In genomic region chr5:5663655-5664370, GRCm38 (mm10) we compare ENCODE assay signal across 8 mouse cellular contexts. TPM values are rescaled to one million over a fixed set of nuclear protein-coding genes. Genes with fewer than 3 reads are reported as not detected.
DNase-seq lines count a peak whose midpoint lies in the region; ATAC-seq lines count a peak whose summit lies in the region.

TSS of gene Cfap69 (minus strand) at chr5:5664239.

- peak; percentile 89 for DNase-seq in NIH3T3 (ENCODE audit: low read depth)
- peak; percentile 84 to 90 for DNase-seq in cerebellum, adult 18-20 months
- peak; percentile 86 for DNase-seq in forelimb bud, embryonic 11.5 days (ENCODE audit: low read depth, low spot score)
- peak; percentile 62 to 71 for DNase-seq in heart, postnatal 36 days
- DNase-seq in layer of hippocampus, adult 18-20 months (ENCODE audit: low spot score in 2 of 2): peak; percentile 81 to 92
- peak; percentile 77 for DNase-seq in ovary, adult 18-20 months (ENCODE audit: low spot score)
- DNase-seq in urinary bladder, postnatal 36 days (ENCODE audit: low spot score in 2 of 2): peak; percentile 33 to 64

- no peak within 1 kb of the TSS for H3K27ac ChIP-seq in liver, embryonic 16.5 days (ENCODE audit: low read length)

- H3K9ac ChIP-seq in liver, embryonic 16.5 days (ENCODE audit: low read depth, low read length): no peak within 1 kb of the TSS; the same call in 1 of the 2 replicates

- intact Hi-C loops in heart, postnatal 36 days (cut with DNase I): loop anchor here (5.0 kb wide), 1 partner anchor 152 kb away; the partner anchor contains the start of gene Cldn12

- peak; percentile 69; the same call in 1 of the 2 replicates for ATAC-seq in liver, embryonic 16.5 days (ENCODE audit: low read depth)

- H3K4me1 ChIP-seq in liver, embryonic 16.5 days (ENCODE audit: control insufficient read depth, low read depth, low read length): no peaks in the 10 kb centered on the region

- H3K27me3 ChIP-seq in liver, embryonic 16.5 days (ENCODE audit: control insufficient read depth, insufficient read depth, low read depth, low read length): peaks cover 13% of the 10 kb centered on the region

- H3K4me2 ChIP-seq in liver, embryonic 16.5 days (ENCODE audit: low read depth, low read length): peak within 1 kb of the TSS; percentile 75

- WGBS in liver, embryonic 16.5 days (ENCODE audit: insufficient replicate concordance): 2% methylated on average over 48 of the region's 48 CpGs

- no peaks in the 10 kb centered on the region for H3K9me3 ChIP-seq in liver, embryonic 16.5 days (replicated peaks; ENCODE audit: control insufficient read depth, low read length)

- H3K4me3 ChIP-seq in liver, embryonic 16.5 days (ENCODE audit: low read depth, low read length): peak within 1 kb of the TSS; percentile 59

- no peaks in the 10 kb centered on the region for H3K36me3 ChIP-seq in liver, embryonic 16.5 days (ENCODE audit: control insufficient read depth, insufficient read depth)

RNA-seq across cellular contexts. Expression of gene Cfap69, which starts in this region (rescaled TPM):
- under 1 TPM; 0.28 to 0.73 TPM for total RNA-seq in heart, postnatal 36 days (2021)
- 10 to 100 TPM; 10.8 to 12.7 TPM for total RNA-seq in layer of hippocampus, adult 18-20 months (2021)
- 0.19 and 0.70 TPM in 2 replicates for polyA plus RNA-seq in liver, embryonic 16.5 days (2015; fragmentation: Nextera tagmentation; extraction: Ambion mirVana)

Comparison
In these comparisons a context has a peak if more than half of its experiments do, and no peak if none do; other contexts are left out.
1. RNA of gene Cfap69 (total RNA-seq): 10.8 to 12.7 TPM in layer of hippocampus, adult 18-20 months; 0.28 to 0.73 TPM in heart, postnatal 36 days; every median in the first group is over 4 times any median in the second.
2. Peak in DNase-seq in heart, postnatal 36 days; RNA of the gene not detected or under 1 TPM.
3. Peak in ATAC-seq, H3K4me3 ChIP-seq and H3K4me2 ChIP-seq in liver, embryonic 16.5 days; RNA of the gene not detected or under 1 TPM.
4. Peak in every context shown above with its lines, with median percentiles within 50 percentile points of each other: DNase-seq.